In genomic region chr9:20868448-20869001, GRCm38 (mm10) we compare ENCODE assay signal across 8 mouse cellular contexts. TPM values are rescaled to one million over a fixed set of nuclear protein-coding genes. Genes with fewer than 3 reads are reported as not detected.
DNase-seq lines count a peak whose midpoint lies in the region; ATAC-seq and TF ChIP-seq lines count a peak whose summit lies in the region.

Gene A230050P20Rik, plus strand, starts transcription at chr9:20868642.

- TF ChIP-seq POLR2A in small intestine, adult 2 months (IDR thresholded peaks at IDR 0.05; ENCODE audit: low read depth, low read length), result no peak

- 9% methylated on average over 53 of the region's 53 CpGs for WGBS in hindbrain, postnatal 0 days
- 3% methylated on average over 53 of the region's 53 CpGs for WGBS in small intestine, adult 2 months

- H3K4me1 ChIP-seq in brown adipose tissue, adult 24 weeks (ENCODE audit: control insufficient read depth, insufficient read depth, insufficient read length, low read length), result no peaks in the 10 kb centered on the region
- no peaks in the 10 kb centered on the region for H3K4me1 ChIP-seq in hindbrain, postnatal 0 days (ENCODE audit: insufficient read depth, low read length)
- H3K4me1 ChIP-seq in small intestine, adult 2 months (ENCODE audit: control insufficient read depth, insufficient read depth, insufficient read length, low read length), result peaks cover 9% of the 10 kb centered on the region

- 0 out of 2 replicates have a peak within 1 kb of the TSS, but pooled peaks have one; percentile 4 for H3K27ac ChIP-seq in brown adipose tissue, adult 24 weeks (replicated peaks; ENCODE audit: low read depth, low read length)
- H3K27ac ChIP-seq in hindbrain, postnatal 0 days, result no peak within 1 kb of the TSS
- no peak within 1 kb of the TSS for H3K27ac ChIP-seq in small intestine, adult 2 months (ENCODE audit: insufficient read depth, low read depth, low read length)

- peak; percentile 81 for ATAC-seq in hindbrain, postnatal 0 days
- peak; percentile 35 for ATAC-seq in megakaryocyte, adult 5-6 weeks (ENCODE audit: poor library complexity, severe bottlenecking)

- TF ChIP-seq CTCF in hindbrain, postnatal 0 days (IDR thresholded peaks at IDR 0.05; ENCODE audit: low read depth), result no peak
- TF ChIP-seq CTCF in small intestine, adult 2 months (IDR thresholded peaks at IDR 0.05; ENCODE audit: extremely low read depth, insufficient read length, insufficient replicate concordance, low read depth, low read length), result no peak

- H3K36me3 ChIP-seq in hindbrain, postnatal 0 days (ENCODE audit: insufficient read depth, low read length), result no peaks in the 10 kb centered on the region
- H3K36me3 ChIP-seq in small intestine, adult 2 months (ENCODE audit: control insufficient read depth, insufficient read depth, low read length), result peaks cover 5% of the 10 kb centered on the region; the same call in 1 of the 2 replicates

- peak within 1 kb of the TSS; percentile 90 for H3K4me3 ChIP-seq in brown adipose tissue, adult 24 weeks (ENCODE audit: insufficient read depth, low read depth, low read length)
- peak within 1 kb of the TSS; percentile 41 for H3K4me3 ChIP-seq in hindbrain, postnatal 0 days (ENCODE audit: low read length)
- H3K4me3 ChIP-seq in small intestine, adult 2 months (ENCODE audit: low read depth, low read length), result peak within 1 kb of the TSS; percentile 86

- H3K9me3 ChIP-seq in hindbrain, postnatal 0 days (ENCODE audit: low read length), result no peaks in the 10 kb centered on the region

- intact Hi-C loops in left cerebral cortex, postnatal 14 days (cut with DNase I), result no loop called here

- H3K9ac ChIP-seq in hindbrain, postnatal 0 days (replicated peaks; ENCODE audit: low read length), result peak within 1 kb of the TSS; percentile 52

- H3K27me3 ChIP-seq in hindbrain, postnatal 0 days (ENCODE audit: insufficient read depth, low read length), result no peaks in the 10 kb centered on the region
- 0 out of 2 replicates have a peak, but pooled peaks cover 4% of the 10 kb centered on the region for H3K27me3 ChIP-seq in small intestine, adult 2 months (ENCODE audit: control insufficient read depth, insufficient read depth, low read length)

- H3K4me2 ChIP-seq in hindbrain, postnatal 0 days (ENCODE audit: low read depth, low read length), result peak within 1 kb of the TSS; percentile 63

- peak; percentile 97 for DNase-seq in heart, adult 11 months
- no peak for DNase-seq in heart, adult 8-10 months (ENCODE audit: low spot score)
- peak in 1 of 2 experiments; percentile 76 for DNase-seq in frontal cortex, adult 2 months (ENCODE audit: extremely low spot score in 1 of 2, low spot score in 1 of 2)
- DNase-seq in hindbrain, postnatal 0 days (ENCODE audit: low spot score), result peak; percentile 76
- DNase-seq in left cerebral cortex, postnatal 14 days (ENCODE audit: low spot score in 2 of 2), result peak; percentile 81

RNA-seq across cellular contexts. Expression of gene A230050P20Rik, which starts in this region (rescaled TPM):
- 1 to 10 TPM; 3.4 to 6.0 (median 4.8) TPM for total RNA-seq in heart, adult 8-10 months (2022)
- polyA plus RNA-seq in brown adipose tissue, adult 24 weeks (2012; ENCODE audit: insufficient read depth, insufficient read length, missing spikeins), result 2.1 and 5.8 TPM in 2 replicates
- 227 and 254 TPM in 2 replicates for polyA plus RNA-seq in frontal cortex, adult 2 months (2012; rRNA removed)
- total RNA-seq in hindbrain, postnatal 0 days (2014; rRNA removed), result 22.8 and 26.0 TPM in 2 replicates
- polyA plus RNA-seq in hindbrain, postnatal 0 days (2015; fragmentation: Nextera tagmentation; extraction: Ambion mirVana), result 32.7 and 34.1 TPM in 2 replicates
- 10 to 100 TPM; 54.4 to 57.9 TPM for total RNA-seq in left cerebral cortex, postnatal 14 days (2021)
- 1.5 and 2.3 TPM in 2 replicates for total RNA-seq in megakaryocyte, adult 5-6 weeks (2015)
- 1.4 and 2.6 TPM in 2 replicates for total RNA-seq in megakaryocyte, adult 5-6 weeks (2017)
- polyA plus RNA-seq in small intestine, adult 2 months (2012; rRNA removed), result 22.3 and 37.9 TPM in 2 replicates
